Mouse (Mus musculus) intestine, embryonic 15.5 days (tissue): Measurements from ENCODE around the gene Amz1. TPM values are rescaled to one million over a fixed set of nuclear protein-coding genes. Genes with fewer than 3 reads are reported as not detected.
A peak's percentile ranks its signal among the peaks of the same experiment; 100 is the strongest.

Source experiments
- ATAC-seq: fragments of 200-750 bp; cut with Nextera tagmentation; 2 replicates; pipeline ENCODE4 v1.8.0; 2017; ENCODE audit warnings: moderate TSS enrichment, moderate library complexity
- H3K27ac ChIP-seq: fragments of 300-500 bp; sonication (generic); 2 replicates; pipeline ENCODE4 v1.5.1; 2015; ENCODE audit warnings: mild to moderate bottlenecking, inconsistent platforms
- H3K27me3 ChIP-seq: fragments of 300-500 bp; sonication (generic); replicated peaks from 2 replicates; pipeline ENCODE4 v1.6.1; 2015; ENCODE audit warnings: inconsistent platforms
- H3K36me3 ChIP-seq: fragments of 300-500 bp; sonication (generic); 2 replicates; pipeline ENCODE4 v1.6.1; 2015; ENCODE audit warnings: inconsistent platforms
- H3K4me1 ChIP-seq: fragments of 300-500 bp; sonication (generic); replicated peaks from 2 replicates; pipeline ENCODE4 v1.6.1; 2015; ENCODE audit warnings: inconsistent platforms
- H3K4me2 ChIP-seq: fragments of 300-500 bp; sonication (generic); replicated peaks from 2 replicates; pipeline ENCODE4 v1.6.1; 2015; ENCODE audit warnings: mild to moderate bottlenecking, inconsistent platforms
- H3K4me3 ChIP-seq: fragments of 300-500 bp; sonication (generic); replicated peaks from 2 replicates; pipeline ENCODE4 v1.5.1; 2015; ENCODE audit warnings: inconsistent platforms
- H3K9ac ChIP-seq: fragments of 300-500 bp; sonication (generic); 2 replicates; pipeline ENCODE4 v1.6.1; 2015; ENCODE audit warnings: inconsistent platforms
- H3K9me3 ChIP-seq: fragments of 300-500 bp; sonication (generic); 2 replicates; pipeline ENCODE4 v1.6.1; 2016; ENCODE audit warnings: inconsistent platforms
- WGBS: fragments of 180-500 bp; shearing (Covaris S2); methylation state at CpG from one replicate; pipeline ENCODE4 v1.1.7; 2015; 5-methylcytosine and 5-hydroxymethylcytosine counted together
- polyA plus RNA-seq: library from polyadenylated mRNA; unstranded; fragments of >200 nt; fragmentation: Nextera tagmentation; extraction: Ambion mirVana; gene quantifications from 2 replicates; pipeline ENCODE4 v1.2.1, GENCODE M21; 2015

Amz1 gene
- polyA plus RNA-seq, 1 experiment from 2014 or later: 1.1 TPM

DNA sequence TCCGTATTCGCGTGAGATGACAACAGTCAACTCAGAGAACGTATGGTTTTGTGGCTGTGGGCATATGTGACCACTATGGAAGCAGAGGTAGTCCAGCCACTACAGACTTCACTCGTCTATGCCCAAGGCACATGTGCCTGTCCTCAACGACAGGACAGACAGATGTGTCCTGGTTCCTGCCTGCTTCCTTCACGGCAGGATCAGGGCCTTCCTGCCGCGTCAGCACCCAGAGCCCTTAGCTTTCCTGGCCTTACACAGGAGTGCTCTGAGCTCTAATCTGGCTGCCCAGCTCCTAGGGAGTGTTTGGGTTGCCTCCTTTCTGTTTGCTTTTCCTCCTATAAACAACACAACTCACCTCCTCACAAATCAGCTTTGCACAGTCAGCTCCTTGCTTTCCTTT is 53.0 kb downstream of the Amz1 start:
- no peak for ATAC-seq
- Histone ChIP-seq H3K4me2 (no peak overlapping the region), H3K9ac (no peak overlapping the region), H3K36me3 (peaks cover 7% of the 10 kb centered on the region; the same call in 1 of the 2 replicates), H3K27me3 (no peaks in the 10 kb centered on the region), H3K27ac (no peak overlapping the region), H3K4me1 (peaks cover 12% of the 10 kb centered on the region; the same call in 1 of the 2 replicates), H3K4me3 (no peak overlapping the region), H3K9me3 (no peaks in the 10 kb centered on the region)
- 63% methylated on average over 9 of the region's 9 CpGs for WGBS

DNA sequence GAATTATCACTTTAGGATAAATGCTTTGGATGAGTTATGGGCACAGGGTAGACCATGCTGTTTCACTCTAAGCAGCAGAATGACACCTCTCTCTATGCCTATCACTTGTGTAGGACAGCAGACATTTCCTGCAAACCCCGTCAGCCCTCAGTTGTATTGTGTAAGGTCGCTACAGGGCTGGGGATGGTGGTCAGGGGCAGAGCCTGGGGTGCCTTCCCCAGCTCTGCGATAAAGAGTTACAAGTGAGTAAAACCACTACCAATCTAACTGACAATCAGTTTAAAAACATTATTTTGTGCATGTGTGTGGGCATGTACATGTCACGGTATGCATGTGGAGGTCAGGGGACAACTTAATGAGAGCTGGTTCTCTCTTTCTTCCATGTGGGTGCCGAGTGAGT is 57.2 kb downstream of the Amz1 start:
- Histone ChIP-seq H3K4me3 (no peak overlapping the region), H3K27ac (no peak overlapping the region), H3K4me1 (0 out of 2 replicates have a peak, but pooled peaks cover 7% of the 10 kb centered on the region), H3K36me3 (peaks cover 24% of the 10 kb centered on the region), H3K9ac (no peak overlapping the region), H3K9me3 (no peaks in the 10 kb centered on the region), H3K27me3 (no peaks in the 10 kb centered on the region), H3K4me2 (no peak overlapping the region)
- WGBS: 89% methylated on average over 5 of the region's 5 CpGs
- no peak for ATAC-seq

DNA sequence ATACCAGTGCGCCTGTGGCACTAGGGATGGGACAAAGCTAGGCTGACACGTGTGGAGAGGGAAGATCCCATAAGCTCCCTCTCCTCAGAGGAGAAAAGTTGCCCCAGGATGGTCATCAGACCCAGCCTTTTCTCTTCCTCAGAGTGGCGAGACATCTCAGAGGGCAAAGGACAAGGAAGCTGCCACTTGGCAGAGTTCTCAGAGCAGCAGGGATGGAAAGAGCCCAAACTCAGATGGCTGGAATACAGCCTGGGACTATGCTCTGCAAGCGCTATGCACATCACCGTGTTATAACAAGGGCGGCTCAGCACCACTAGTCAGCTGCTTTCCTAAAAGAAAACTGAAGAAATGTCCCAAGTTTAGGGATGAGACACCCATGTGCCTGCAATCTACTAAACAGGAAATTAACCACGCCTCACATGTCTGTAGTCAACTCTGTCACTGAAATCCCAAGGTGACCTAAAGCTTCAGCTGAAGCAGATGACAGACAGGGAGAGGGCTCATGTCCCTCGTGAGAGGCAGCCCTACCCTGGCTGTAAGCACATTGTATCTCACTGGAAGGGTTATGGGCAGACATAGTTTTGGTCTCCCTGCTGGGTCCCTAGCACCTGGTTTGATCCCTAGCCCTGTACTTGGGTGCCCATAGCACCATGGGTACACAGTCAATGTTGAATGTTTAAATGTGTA is 58.1 kb downstream of the Amz1 start:
- Histone ChIP-seq H3K27me3 (no peaks in the 10 kb centered on the region), H3K9me3 (no peaks in the 10 kb centered on the region), H3K4me3 (no peak overlapping the region), H3K9ac (no peak overlapping the region), H3K36me3 (peaks cover 24% of the 10 kb centered on the region), H3K4me1 (0 out of 2 replicates have a peak, but pooled peaks cover 8% of the 10 kb centered on the region), H3K27ac (no peak overlapping the region), H3K4me2 (no peak overlapping the region)
- 91% methylated on average over 8 of the region's 8 CpGs for WGBS
- no peak for ATAC-seq

DNA sequence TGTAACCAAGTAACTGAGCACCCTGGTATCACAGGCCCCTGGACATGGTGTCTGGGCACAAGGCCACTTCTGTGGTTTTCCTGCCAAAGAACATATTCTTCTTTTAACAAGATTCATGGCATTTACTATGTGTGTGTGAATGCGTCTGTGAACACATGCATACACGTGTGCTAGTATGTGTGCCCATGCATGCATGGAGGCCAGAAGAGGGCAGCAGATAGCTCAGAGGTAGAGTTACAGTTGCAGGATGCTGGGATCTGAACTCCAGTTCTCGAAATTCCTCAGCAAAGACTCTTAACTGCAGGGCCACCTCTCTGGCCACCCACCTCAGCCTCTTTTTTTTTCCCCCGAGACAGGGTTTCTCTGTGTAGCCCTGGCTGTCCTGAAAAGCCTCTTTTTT is 59.6 kb downstream of the Amz1 start:
- ATAC-seq: no peak
- H3K4me2 ChIP-seq: no peak overlapping the region
- no peaks in the 10 kb centered on the region for H3K9me3 ChIP-seq
- WGBS: 97% methylated on average over 4 of the region's 4 CpGs
- H3K27me3 ChIP-seq: no peaks in the 10 kb centered on the region
- H3K4me1 ChIP-seq: 0 out of 2 replicates have a peak, but pooled peaks cover 8% of the 10 kb centered on the region
- no peak overlapping the region for H3K27ac ChIP-seq
- peaks cover 20% of the 10 kb centered on the region for H3K36me3 ChIP-seq
- H3K9ac ChIP-seq: no peak overlapping the region
- H3K4me3 ChIP-seq: no peak overlapping the region

DNA sequence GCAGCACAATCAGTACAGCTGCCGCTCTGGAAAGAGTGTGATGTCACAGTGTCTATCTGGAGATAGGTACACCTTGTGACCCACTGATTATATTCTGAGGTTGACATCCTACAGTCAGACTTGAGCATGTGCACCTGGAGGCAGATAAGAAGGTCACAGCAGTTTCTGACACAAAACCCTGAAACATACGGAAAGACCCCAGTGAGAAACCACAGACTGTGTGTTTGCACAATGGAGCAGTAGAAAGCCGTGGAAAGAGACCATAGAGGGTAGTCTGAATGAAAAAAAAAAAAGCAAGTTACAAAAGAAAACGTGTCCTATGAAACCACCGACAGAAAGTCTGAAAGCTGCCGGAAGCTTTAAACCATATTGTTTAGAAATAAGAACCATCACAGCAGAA is 60.4 kb downstream of the Amz1 start:
- peaks cover 20% of the 10 kb centered on the region for H3K36me3 ChIP-seq
- no peak for ATAC-seq
- no peaks in the 10 kb centered on the region for H3K9me3 ChIP-seq
- no peak overlapping the region for H3K4me2 ChIP-seq
- 81% methylated on average over 6 of the region's 6 CpGs for WGBS
- no peaks in the 10 kb centered on the region for H3K27me3 ChIP-seq
- no peak overlapping the region for H3K27ac ChIP-seq
- H3K4me3 ChIP-seq: no peak overlapping the region
- no peak overlapping the region for H3K9ac ChIP-seq
- H3K4me1 ChIP-seq: 0 out of 2 replicates have a peak, but pooled peaks cover 7% of the 10 kb centered on the region

- Histone ChIP-seq H3K27me3 (no peaks in the 10 kb centered on the region), H3K9ac (no peak overlapping the region), H3K36me3 (peaks cover 19% of the 10 kb centered on the region), H3K27ac (no peak overlapping the region), H3K9me3 (no peaks in the 10 kb centered on the region), H3K4me1 (peaks cover 12% of the 10 kb centered on the region; the same call in 1 of the 2 replicates), H3K4me2 (no peak overlapping the region), H3K4me3 (no peak overlapping the region)
- WGBS: 82% methylated on average over 13 of the region's 13 CpGs
- ATAC-seq: no peak
Observed at GRCm38 (mm10) chr5:140785240-140785872, 61.4 kb downstream of the Amz1 start.

DNA sequence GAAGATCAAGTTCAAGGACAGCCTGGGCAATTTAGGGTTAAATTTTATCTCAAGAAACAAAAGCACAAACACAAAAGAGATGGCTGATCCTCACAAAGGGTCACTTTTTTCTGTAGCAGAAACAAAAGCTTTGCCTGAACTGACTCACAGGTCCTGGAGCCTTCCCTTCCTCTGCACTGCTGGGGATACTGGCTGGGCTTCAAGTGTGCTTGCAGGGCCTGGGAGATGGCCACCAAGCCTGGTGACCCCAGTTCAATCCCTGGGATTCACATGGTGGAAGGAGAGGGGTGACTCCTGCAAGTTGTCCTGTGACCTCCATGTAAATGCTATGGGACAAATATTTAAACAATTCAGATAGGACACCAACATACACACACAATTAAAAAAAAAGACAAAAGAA is 65.6 kb downstream of the Amz1 start:
- Histone ChIP-seq H3K4me1 (peaks cover 39% of the 10 kb centered on the region), H3K4me2 (no peak overlapping the region), H3K4me3 (no peak overlapping the region), H3K36me3 (no peaks in the 10 kb centered on the region), H3K9me3 (no peaks in the 10 kb centered on the region), H3K9ac (no peak overlapping the region), H3K27me3 (no peaks in the 10 kb centered on the region), H3K27ac (no peak overlapping the region)
- no peak for ATAC-seq

- 49% methylated on average over 2 of the region's 2 CpGs for WGBS
- H3K9me3 ChIP-seq: no peaks in the 10 kb centered on the region
Observed at GRCm38 (mm10) chr5:140790392-140790791, 66.5 kb downstream of the Amz1 start.

DNA sequence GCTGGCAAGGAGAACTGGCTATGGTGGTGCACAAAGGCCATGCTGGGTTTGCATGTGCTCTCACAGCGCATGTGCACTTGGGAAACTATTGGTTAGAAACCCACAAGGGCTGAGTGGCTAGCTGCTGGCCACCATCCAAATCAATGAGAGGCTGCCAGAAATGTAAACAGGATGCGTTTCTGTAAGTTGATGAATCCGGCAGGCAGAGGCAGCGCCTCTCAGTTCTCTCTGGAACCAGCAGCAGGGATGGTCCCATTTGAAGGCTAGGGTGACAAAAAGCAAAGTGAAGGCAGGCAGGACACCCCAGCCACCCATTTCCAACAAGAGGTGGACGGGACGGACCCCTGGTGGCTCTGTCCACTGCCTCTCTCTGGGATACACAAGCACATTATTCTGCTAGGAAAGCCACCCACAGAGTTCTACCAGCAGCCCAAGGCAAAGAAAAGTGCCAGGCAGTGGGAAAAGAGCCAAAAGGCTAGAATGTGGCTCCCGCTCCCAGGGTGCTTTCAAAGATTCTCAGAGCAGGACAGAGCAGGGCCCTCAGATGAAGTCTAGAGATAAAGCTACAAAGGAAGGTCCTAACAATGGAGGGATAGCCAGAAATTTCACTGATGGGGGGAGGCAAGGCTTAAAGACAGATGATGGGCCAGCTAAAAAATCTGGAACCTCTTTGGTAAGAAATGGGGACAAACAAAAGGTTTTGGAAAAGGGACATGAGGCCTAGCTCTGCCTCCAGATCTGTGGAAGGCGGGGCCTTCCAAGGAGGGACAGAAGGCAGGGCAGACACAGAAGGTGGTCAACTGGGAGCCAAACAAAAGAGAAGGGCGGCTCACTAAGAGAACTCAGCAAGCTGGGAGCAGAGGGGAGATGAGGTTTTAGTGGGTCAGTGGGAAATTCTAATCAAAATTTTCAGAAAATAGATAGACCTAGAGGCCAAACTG is 67.3 kb downstream of the Amz1 start:
- H3K4me2 ChIP-seq: peak overlapping the region; percentile 30; the same call in 1 of the 2 replicates
- peak; percentile 80 for ATAC-seq
- peaks cover 45% of the 10 kb centered on the region for H3K4me1 ChIP-seq
- no peak overlapping the region for H3K4me3 ChIP-seq
- H3K9ac ChIP-seq: no peak overlapping the region
- H3K36me3 ChIP-seq: no peaks in the 10 kb centered on the region
- 31% methylated on average over 9 of the region's 9 CpGs for WGBS
- H3K27ac ChIP-seq: peak overlapping the region; percentile 92
- H3K27me3 ChIP-seq: no peaks in the 10 kb centered on the region
- H3K9me3 ChIP-seq: no peaks in the 10 kb centered on the region

More at GRCm38 (mm10) chr5:140790392-140790791, 66.5 kb downstream of the Amz1 start:
- no peaks in the 10 kb centered on the region for H3K27me3 ChIP-seq
- no peak overlapping the region for H3K4me3 ChIP-seq
- no peaks in the 10 kb centered on the region for H3K36me3 ChIP-seq
- peaks cover 47% of the 10 kb centered on the region for H3K4me1 ChIP-seq
- H3K27ac ChIP-seq: peak overlapping the region; percentile 92
- ATAC-seq: no peak
- no peak overlapping the region for H3K9ac ChIP-seq
- no peak overlapping the region for H3K4me2 ChIP-seq

GRCm38 (mm10) chr5:140792233-140792632 is 68.3 kb downstream of the Amz1 start:
- Histone ChIP-seq H3K4me1 (peaks cover 43% of the 10 kb centered on the region), H3K9me3 (no peaks in the 10 kb centered on the region), H3K4me2 (no peak overlapping the region), H3K4me3 (no peak overlapping the region), H3K27ac (peak overlapping the region; percentile 92), H3K36me3 (no peaks in the 10 kb centered on the region), H3K27me3 (no peaks in the 10 kb centered on the region), H3K9ac (no peak overlapping the region)
- WGBS: 36% methylated on average over 5 of the region's 5 CpGs
- ATAC-seq: no peak

DNA sequence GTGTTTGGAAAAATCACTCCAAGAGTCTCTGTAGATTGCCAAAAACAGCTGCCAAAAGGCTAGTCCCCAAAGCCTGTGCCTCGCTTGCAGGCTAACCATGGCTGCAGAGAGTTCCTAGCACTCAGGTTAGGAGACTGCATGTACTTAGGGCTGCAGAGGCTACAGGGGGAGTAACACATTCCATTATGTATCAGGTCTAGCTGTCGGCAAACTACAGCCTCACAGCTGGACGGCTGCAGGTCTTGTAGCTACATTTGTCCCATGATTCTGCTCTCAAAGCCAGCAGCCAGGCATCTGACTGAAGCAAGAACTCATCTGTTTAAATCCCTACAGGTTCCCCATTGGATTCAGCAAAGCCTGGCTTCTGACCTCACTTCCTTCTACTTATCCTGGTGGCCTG is 70.8 kb downstream of the Amz1 start:
- no peaks in the 10 kb centered on the region for H3K27me3 ChIP-seq
- H3K4me1 ChIP-seq: peaks cover 43% of the 10 kb centered on the region
- H3K27ac ChIP-seq: no peak overlapping the region
- no peak for ATAC-seq
- no peaks in the 10 kb centered on the region for H3K36me3 ChIP-seq
- 34% methylated on average over 3 of the region's 3 CpGs for WGBS
- no peak overlapping the region for H3K4me3 ChIP-seq
- H3K9ac ChIP-seq: no peak overlapping the region
- no peaks in the 10 kb centered on the region for H3K9me3 ChIP-seq
- no peak overlapping the region for H3K4me2 ChIP-seq

- H3K4me1 ChIP-seq: peaks cover 40% of the 10 kb centered on the region
Observed at GRCm38 (mm10) chr5:140795176-140795575, 71.2 kb downstream of the Amz1 start.

More at GRCm38 (mm10) chr5:140795176-140795575, 71.2 kb downstream of the Amz1 start:
- no peak for ATAC-seq
- WGBS: 49% methylated on average over 2 of the region's 2 CpGs
- Histone ChIP-seq H3K4me3 (no peak overlapping the region), H3K36me3 (no peaks in the 10 kb centered on the region), H3K27ac (no peak overlapping the region), H3K4me2 (no peak overlapping the region), H3K9me3 (no peaks in the 10 kb centered on the region), H3K9ac (no peak overlapping the region), H3K27me3 (no peaks in the 10 kb centered on the region)
